Mouse (Mus musculus) ES-CJ7 (cell line): ENCODE measurements around the gene Ppp3cb.
A peak's percentile ranks its signal among the peaks of the same experiment; 100 is the strongest.
"Not testable (repeated sequence)": the region's sequence is repeated elsewhere in the genome, so short reads cannot be mapped to it uniquely, and the experiment has no call there.

Source experiments
- DNase-seq: peaks from one replicate; pipeline ENCODE4 v3.0.0; 2011; ENCODE audit warnings: low read depth, low spot score

The Ppp3cb gene

GRCm38 (mm10) chr14:20546415-20546814 is at the start of gene Ppp3cb:
Gene Ppp3cb (minus strand): TSS chr14:20546573.
- DNase-seq, result peak; percentile 96

- no peak for DNase-seq
Observed at GRCm38 (mm10) chr14:20595781-20596180, 49.4 kb upstream of the Ppp3cb start.

- DNase-seq, result no peak
Observed at GRCm38 (mm10) chr14:20587458-20587857, 41.1 kb upstream of the Ppp3cb start.

- DNase-seq, result no peak
Observed at GRCm38 (mm10) chr14:20578822-20579407, 32.5 kb upstream of the Ppp3cb start.

- DNase-seq, result peak; percentile 57
Observed at GRCm38 (mm10) chr14:20576179-20576578, 29.8 kb upstream of the Ppp3cb start.

GRCm38 (mm10) chr14:20573196-20573595 is 26.8 kb upstream of the Ppp3cb start:
- DNase-seq, result not testable (repeated sequence)

GRCm38 (mm10) chr14:20565256-20566021 is 19.1 kb upstream of the Ppp3cb start:
- no peak for DNase-seq

GRCm38 (mm10) chr14:20564692-20565091 is 18.3 kb upstream of the Ppp3cb start:
- peak; percentile 23 for DNase-seq

GRCm38 (mm10) chr14:20561897-20562296 is 15.5 kb upstream of the Ppp3cb start:
- DNase-seq, result no peak

GRCm38 (mm10) chr14:20550136-20550535 is 3.8 kb upstream of the Ppp3cb start:
- no peak for DNase-seq

- DNase-seq, result peak; percentile 79
Observed at GRCm38 (mm10) chr14:20545529-20546331, 643 bp downstream of the Ppp3cb start.

- DNase-seq, result no peak
Observed at GRCm38 (mm10) chr14:20544467-20545411, 1.6 kb downstream of the Ppp3cb start.

- DNase-seq, result no peak
Observed at GRCm38 (mm10) chr14:20529643-20530042, 16.7 kb downstream of the Ppp3cb start.

GRCm38 (mm10) chr14:20520179-20520578 is 26.2 kb downstream of the Ppp3cb start:
- no peak for DNase-seq

- DNase-seq, result no peak
Observed at GRCm38 (mm10) chr14:20508424-20508823, 37.9 kb downstream of the Ppp3cb start.

GRCm38 (mm10) chr14:20502966-20503365 is 43.4 kb downstream of the Ppp3cb start:
- DNase-seq, result no peak

- DNase-seq, result no peak
Observed at GRCm38 (mm10) chr14:20499982-20500381, 46.4 kb downstream of the Ppp3cb start.

- DNase-seq, result no peak
Observed at GRCm38 (mm10) chr14:20496603-20497002, 49.8 kb downstream of the Ppp3cb start, which contains the start of gene Mss51. Gene Mss51 (minus strand): TSS chr14:20496901.

- DNase-seq, result no peak
Observed at GRCm38 (mm10) chr14:20486031-20486430, 60.3 kb downstream of the Ppp3cb start.

GRCm38 (mm10) chr14:20482051-20482751 is 64.2 kb downstream of the Ppp3cb start:
- no peak for DNase-seq
